25 mouse cellular contexts compared by ENCODE assay signal in the genomic region with DNA sequence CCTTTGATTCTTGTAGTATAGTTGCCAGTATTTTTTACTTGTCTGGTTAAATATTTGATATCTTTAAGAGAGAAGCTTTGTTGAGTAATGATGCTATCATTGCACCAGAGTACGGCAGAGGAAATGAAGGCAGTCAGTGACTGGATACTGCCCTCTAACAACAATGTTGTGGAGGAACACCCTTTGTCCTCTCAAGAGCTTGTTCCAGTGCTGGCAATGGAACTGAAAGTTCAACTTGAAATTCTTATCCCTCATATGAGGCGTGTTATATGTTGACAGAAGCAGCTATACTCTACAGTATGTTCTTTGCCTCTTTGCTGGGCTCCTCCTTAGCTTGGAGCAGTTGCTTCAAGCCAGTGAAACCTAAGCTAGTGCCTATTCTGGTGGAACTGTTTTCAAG.
"Had no signal": no experiment of that assay in that cellular context is flagged by ENCODE, and none has a peak within 500 bp of the region (broad histone marks: within the 10 kb centered on the region; RNA-seq: fewer than 3 reads in every experiment).

No protein-coding gene starts in this region.

- H3K4me1 ChIP-seq: limb, embryonic 12.5 days; limb, embryonic 15.5 days; midbrain, embryonic 12.5 days; midbrain, embryonic 15.5 days; neural tube, embryonic 13.5 days; stomach, embryonic 15.5 days had no signal

- H3K4me3 ChIP-seq: layer of hippocampus, adult 2 months; left cerebral cortex, adult 2 months; limb, embryonic 12.5 days; limb, embryonic 15.5 days; midbrain, embryonic 12.5 days; midbrain, embryonic 15.5 days; myocyte; neural tube, embryonic 13.5 days; stomach, embryonic 15.5 days had no signal

- DNase-seq: kidney, adult 18-20 months; kidney, adult 9 months; kidney, postnatal 25 days; layer of hippocampus, postnatal 36 days; liver, postnatal 0 days; lung, embryonic 14.5 days; retina, postnatal 1 day; right cerebral cortex, postnatal 25 days; spleen, adult 18-20 months; thymus, adult 18-20 months; thymus, postnatal 36 days had no signal

- H3K4me2 ChIP-seq: limb, embryonic 12.5 days; limb, embryonic 15.5 days; liver, embryonic 11.5 days; lung, embryonic 14.5 days; midbrain, embryonic 12.5 days; midbrain, embryonic 15.5 days; neural tube, embryonic 13.5 days; stomach, embryonic 15.5 days had no signal

- ATAC-seq: intestine, embryonic 16.5 days; liver, postnatal 0 days; midbrain, embryonic 15.5 days had no signal

- H3K9me3 ChIP-seq: limb, embryonic 12.5 days; limb, embryonic 15.5 days; midbrain, embryonic 12.5 days; midbrain, embryonic 15.5 days; neural tube, embryonic 13.5 days; stomach, embryonic 15.5 days had no signal

- H3K27me3 ChIP-seq: limb, embryonic 12.5 days; limb, embryonic 15.5 days; midbrain, embryonic 12.5 days; midbrain, embryonic 15.5 days; neural tube, embryonic 13.5 days; stomach, embryonic 15.5 days had no signal

- H3K9ac ChIP-seq: limb, embryonic 12.5 days; limb, embryonic 15.5 days; liver, embryonic 14.5 days; liver, postnatal 0 days; lung, embryonic 14.5 days; midbrain, embryonic 12.5 days; midbrain, embryonic 15.5 days; neural tube, embryonic 13.5 days; stomach, embryonic 15.5 days had no signal

- H3K27ac ChIP-seq: kidney, postnatal 0 days; layer of hippocampus, adult 2 months; left cerebral cortex, adult 2 months; limb, embryonic 12.5 days; limb, embryonic 15.5 days; liver, embryonic 14.5 days; macrophage; midbrain, embryonic 12.5 days; midbrain, embryonic 15.5 days; neural tube, embryonic 13.5 days; stomach, embryonic 15.5 days had no signal
